Mouse (Mus musculus) MEL-GATA-1-ER (cell line): ENCODE measurements around the gene Wdr35.

ENCODE experiments used
- DNase-seq: peaks from one replicate; pipeline ENCODE4 v3.0.0-alpha.2; 2012; ENCODE audit warnings: low read depth; ENCODE audit errors: extremely low read depth

Gene Wdr35

GRCm38 (mm10) chr12:9050824-9051223 lies 77.1 kb downstream of the Wdr35 start:
- DNase-seq, result no peak

- DNase-seq, result peak; percentile 31
Measured at GRCm38 (mm10) chr12:9052075-9052829, 78.6 kb downstream of the Wdr35 start.

- no peak for DNase-seq
Measured at GRCm38 (mm10) chr12:9053345-9053744, 79.7 kb downstream of the Wdr35 start.

- DNase-seq, result no peak
Measured at GRCm38 (mm10) chr12:9054012-9054411, 80.3 kb downstream of the Wdr35 start.

GRCm38 (mm10) chr12:9055269-9055668 lies 81.6 kb downstream of the Wdr35 start:
- no peak for DNase-seq

- DNase-seq, result no peak
Measured at GRCm38 (mm10) chr12:9059502-9059901, 85.8 kb downstream of the Wdr35 start.

GRCm38 (mm10) chr12:9059965-9060364 lies 86.3 kb downstream of the Wdr35 start:
- DNase-seq, result no peak

- DNase-seq, result no peak
Measured at GRCm38 (mm10) chr12:9063611-9064010, 89.9 kb downstream of the Wdr35 start.

- no peak for DNase-seq
Measured at GRCm38 (mm10) chr12:9071058-9071457, 97.4 kb downstream of the Wdr35 start.

GRCm38 (mm10) chr12:9071493-9071892 lies 97.8 kb downstream of the Wdr35 start:
- no peak for DNase-seq

- DNase-seq, result no peak
Measured at GRCm38 (mm10) chr12:9077554-9078125, 103.9 kb downstream of the Wdr35 start.
